Mouse (Mus musculus) T-cell, adult 2 months (primary cell): ENCODE measurements around the gene Trpc4.

ENCODE experiments used
- DNase-seq: peaks from one replicate; pipeline ENCODE4 v3.0.0; 2022; ENCODE audit warnings: low spot score

Trpc4 gene

GRCm38 (mm10) chr3:54155639-54156315 is at the start of gene Trpc4:
Gene Trpc4, plus strand, starts transcription at chr3:54156035.
- DNase-seq, result no peak

- no peak for DNase-seq
Measured at GRCm38 (mm10) chr3:54111489-54111888, 44.3 kb upstream of the Trpc4 start.

- no peak for DNase-seq
Measured at GRCm38 (mm10) chr3:54135376-54135775, 20.5 kb upstream of the Trpc4 start.

GRCm38 (mm10) chr3:54141376-54141775 is 14.5 kb upstream of the Trpc4 start:
- DNase-seq, result no peak

DNA sequence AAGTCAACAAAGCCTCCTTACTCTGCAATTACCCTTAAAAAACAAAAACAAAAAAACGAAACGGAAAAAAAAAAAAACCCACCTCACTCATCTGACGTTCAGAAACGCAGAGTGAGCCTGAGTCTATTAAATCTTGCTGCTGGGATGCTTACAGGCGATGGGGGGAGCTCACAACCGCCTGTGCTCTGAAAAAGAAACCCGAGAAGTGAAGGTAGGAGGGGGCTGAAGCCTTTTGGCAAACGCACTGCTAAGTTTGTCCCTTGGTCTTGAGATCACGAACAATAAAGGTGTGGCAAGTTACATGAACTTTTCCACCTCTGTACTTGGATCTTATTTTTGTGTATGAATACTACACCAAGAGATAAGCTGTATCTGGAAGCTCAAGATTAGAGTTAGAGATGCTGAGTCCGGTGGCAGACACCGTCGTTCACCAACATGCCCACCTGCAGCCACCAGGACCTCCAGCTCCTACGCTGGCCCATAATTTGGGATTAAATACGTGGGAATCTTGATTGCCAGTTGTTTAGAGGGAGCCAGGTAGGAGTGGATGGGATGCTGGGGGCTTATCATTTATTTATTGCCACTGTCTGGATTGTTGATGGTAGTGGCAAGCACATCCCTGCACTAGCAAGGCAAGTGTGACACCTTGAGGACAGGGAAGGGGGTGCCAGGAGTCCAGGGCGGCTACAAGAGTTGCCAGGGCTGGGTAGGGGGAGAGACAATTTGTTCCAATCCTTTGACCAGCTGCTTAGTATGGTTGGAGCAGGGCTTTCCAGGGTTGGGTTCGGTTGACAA is 794 bp upstream of the Trpc4 start:
- no peak for DNase-seq

DNA sequence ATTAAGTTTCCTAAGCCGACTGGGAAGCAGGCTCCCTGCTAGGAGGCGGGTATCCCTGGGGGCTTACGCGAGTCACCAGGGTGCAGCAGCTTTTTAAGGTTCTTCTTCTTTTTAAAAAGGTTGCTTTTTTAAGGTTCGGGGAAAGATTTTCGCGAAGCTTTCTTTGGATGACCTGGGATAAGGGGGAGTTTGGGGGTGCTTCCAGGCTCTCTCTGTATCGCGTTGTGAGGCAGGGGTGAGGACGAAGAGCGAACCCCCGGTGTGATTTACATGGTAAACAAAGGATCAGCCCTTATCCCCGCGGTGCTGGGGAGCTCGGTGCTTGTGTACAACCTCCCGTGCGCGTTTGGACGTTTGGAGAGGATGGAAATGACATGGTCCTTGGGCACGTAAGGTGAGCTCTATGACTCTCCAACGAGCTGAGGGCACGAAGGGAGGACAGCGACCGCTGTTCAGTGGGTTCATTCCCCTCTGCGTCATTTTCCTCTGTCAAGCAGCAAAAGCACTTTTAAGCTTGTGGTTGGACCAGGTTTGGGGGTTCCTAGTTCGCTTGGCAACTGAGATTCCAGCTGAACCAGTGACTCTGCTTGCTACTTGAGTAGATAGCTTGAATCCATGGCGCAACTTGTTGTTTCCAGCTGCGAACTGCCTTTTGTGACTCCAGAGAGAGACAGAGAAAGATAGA is 623 bp downstream of the Trpc4 start:
- no peak for DNase-seq

DNA sequence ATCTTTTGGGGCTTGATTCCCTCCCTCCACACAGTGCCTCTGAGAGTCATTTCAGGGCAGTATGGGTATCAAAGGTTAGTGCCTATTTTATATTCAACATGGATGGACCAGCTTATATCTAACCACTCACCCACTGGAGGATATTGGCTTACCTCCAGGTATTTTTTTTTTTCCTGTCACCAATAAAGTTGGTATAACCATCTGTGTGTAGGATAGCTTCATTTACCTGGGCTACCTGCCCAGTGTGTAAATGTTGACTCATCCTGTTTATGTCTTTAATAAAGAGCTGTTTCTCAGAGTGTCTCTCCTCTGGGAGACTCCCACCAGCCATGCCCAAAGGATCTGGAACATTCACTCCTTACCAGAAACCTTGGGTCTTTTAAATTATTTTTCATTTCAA is 14.9 kb downstream of the Trpc4 start:
- no peak for DNase-seq

- DNase-seq, result no peak
Measured at GRCm38 (mm10) chr3:54177296-54177695, 21.5 kb downstream of the Trpc4 start.

DNA sequence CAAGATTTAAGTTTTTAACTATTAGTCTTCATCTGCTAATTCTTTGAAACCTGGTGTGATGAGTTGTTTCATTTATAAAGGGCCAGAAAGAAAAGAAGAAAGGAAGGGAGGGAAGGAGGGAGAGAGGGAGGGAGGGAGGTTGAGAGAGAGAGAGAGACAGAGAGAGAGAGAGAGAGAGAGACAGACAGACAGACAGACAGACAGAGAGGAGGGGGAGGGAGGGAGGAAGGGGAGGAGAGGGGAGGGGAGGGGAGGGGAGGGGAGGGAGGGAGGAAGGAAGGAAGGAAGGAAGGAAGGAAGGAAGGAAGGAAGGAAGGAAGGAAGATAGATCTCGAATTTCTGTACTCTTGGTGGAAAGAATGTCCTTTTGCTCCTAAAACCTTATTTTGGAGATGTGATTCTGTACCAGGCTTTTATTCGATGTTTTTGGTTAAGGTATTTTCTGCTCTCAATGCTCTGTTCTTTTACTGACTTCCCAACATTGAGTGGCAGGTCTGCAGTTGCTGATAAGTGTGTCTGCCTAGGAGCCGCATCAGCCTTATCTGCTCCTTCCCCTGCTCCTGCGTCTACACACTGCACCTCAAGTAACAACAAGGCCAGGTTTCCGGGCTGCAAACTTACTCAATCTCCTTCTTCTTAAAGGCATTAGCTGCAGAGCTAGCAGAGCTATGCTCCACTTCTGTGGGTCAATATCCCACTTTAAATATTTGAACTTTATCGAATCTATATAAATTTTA is 35.3 kb downstream of the Trpc4 start:
- no peak for DNase-seq

- no peak for DNase-seq
Measured at GRCm38 (mm10) chr3:54201231-54201630, 45.4 kb downstream of the Trpc4 start.

DNA sequence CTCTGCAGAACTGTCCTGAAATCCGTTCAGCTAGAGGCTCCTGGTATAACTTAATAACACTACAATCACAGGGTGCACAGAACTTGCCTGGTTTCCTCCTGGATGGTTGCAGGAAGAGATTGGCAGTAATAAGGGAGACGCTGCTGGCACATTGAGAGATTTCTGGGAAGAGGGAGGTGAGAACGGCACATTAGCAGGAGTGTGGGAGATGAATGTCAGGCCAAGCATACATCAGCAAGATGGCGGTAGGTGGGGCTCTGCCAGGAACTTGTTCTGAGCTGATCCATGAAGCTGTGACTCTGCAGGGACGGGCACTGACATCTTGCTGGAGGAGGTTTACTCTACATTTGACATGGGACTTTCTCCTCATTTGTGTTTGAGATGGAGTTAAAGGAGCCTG is 48.6 kb downstream of the Trpc4 start:
- no peak for DNase-seq

- DNase-seq, result no peak
Measured at GRCm38 (mm10) chr3:54210112-54210511, 54.3 kb downstream of the Trpc4 start.

DNA sequence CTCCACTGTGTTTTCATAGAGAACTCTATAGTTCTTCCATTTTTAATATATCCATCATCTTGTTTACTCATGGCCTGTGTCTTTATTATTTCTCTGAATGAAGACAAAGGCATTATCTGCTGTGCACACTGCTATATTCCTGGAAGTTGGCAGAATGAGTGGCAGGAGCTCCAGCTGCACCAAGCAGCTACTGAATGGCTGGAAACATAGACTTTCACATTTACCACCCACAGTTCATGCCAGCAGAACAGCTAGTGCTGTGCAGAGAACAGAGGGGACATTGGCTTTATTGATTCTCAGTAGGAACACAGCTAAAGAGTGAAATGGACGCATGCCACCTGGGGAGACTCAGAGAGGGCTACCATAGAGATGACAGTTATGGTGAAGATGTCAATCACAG is 55.6 kb downstream of the Trpc4 start:
- DNase-seq, result no peak

- no peak for DNase-seq
Measured at GRCm38 (mm10) chr3:54222549-54222948, 66.7 kb downstream of the Trpc4 start.

DNA sequence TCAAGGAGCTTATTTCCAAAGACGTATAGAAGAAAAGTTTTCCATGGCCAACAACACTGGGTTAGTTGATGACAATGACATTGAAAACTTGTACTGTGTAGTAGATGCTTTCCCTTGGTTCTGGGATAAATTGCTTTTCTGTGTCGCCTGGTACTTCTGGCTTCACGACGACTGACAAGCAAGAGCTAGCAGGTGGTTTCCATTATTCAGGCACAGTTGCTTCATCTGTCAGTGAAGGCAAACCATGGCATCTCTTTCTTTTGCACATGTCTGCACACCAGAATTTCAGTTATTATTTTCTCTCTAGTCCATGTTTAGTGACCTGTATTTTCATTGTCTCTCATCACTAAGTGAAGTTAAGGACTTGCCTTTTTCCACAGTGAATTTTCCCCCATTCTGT is 72.6 kb downstream of the Trpc4 start:
- DNase-seq, result no peak

DNA sequence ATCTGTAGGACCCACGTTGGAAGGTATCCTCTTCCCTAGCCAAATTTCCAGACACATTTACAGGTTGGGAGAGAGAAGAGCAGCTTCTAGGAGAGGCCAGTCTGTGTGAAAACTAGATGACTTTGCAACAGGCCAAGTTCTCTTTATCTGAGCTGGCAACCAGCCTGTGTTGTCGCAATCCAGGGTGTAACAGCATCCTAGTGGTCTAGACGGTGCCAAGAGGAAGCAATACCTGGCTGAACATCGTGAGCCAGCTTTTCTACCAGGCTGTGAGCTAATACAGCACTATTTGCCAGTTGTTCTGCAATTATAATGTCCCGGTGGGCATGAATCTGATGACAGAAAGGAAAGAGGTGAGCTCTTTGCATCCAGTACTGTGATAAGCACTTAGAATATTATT is 83.1 kb downstream of the Trpc4 start:
- DNase-seq, result no peak

GRCm38 (mm10) chr3:54239426-54239825 is 83.6 kb downstream of the Trpc4 start:
- no peak for DNase-seq

DNA sequence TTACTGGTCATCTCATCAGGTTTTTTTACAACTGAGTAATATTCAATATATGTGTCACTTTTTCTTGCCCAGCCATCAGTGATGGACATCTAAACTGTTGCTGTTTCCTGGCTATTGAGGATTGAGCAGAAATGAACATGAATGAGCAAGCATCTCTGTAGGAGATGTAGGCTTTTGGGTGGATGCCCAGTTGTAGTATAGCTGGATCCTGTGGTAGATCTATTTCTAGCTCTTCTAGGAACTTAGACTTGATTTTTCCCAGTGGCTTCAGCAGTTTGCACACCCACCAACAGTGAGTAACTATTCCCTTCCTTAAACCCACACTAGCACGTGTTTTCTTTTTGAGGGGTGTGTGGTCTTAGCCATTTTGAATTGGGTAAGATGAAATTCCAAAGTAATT is 87.3 kb downstream of the Trpc4 start:
- DNase-seq, result no peak

GRCm38 (mm10) chr3:54244729-54245465 is 89.1 kb downstream of the Trpc4 start:
- DNase-seq, result no peak

GRCm38 (mm10) chr3:54246416-54246815 is 90.6 kb downstream of the Trpc4 start:
- DNase-seq, result no peak

DNA sequence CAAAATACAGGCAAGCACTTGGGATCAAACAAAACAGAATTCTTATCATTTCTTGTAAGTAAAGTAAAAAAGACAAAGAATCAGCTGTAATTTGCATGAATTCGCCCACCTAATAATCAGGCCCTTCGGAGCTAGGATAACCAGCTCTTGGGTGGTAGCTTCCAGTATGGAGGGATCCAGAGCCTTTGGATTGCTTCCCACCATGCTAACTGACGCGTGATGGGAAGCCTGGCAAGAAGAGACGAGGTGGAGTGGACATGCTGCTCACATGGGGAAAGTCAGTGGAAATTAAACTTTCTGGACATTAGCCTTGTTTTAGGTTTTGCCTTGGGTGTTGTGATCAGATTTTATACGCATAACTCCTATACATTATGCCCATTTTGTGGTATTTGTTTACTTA is 93.5 kb downstream of the Trpc4 start:
- no peak for DNase-seq

- no peak for DNase-seq
Measured at GRCm38 (mm10) chr3:54266943-54267342, 111.1 kb downstream of the Trpc4 start.
